Mouse (Mus musculus): Measurements from ENCODE around the gene Hk3.
A peak's percentile ranks its signal among the peaks of the same experiment; 100 is the strongest.

Gene Hk3

DNA sequence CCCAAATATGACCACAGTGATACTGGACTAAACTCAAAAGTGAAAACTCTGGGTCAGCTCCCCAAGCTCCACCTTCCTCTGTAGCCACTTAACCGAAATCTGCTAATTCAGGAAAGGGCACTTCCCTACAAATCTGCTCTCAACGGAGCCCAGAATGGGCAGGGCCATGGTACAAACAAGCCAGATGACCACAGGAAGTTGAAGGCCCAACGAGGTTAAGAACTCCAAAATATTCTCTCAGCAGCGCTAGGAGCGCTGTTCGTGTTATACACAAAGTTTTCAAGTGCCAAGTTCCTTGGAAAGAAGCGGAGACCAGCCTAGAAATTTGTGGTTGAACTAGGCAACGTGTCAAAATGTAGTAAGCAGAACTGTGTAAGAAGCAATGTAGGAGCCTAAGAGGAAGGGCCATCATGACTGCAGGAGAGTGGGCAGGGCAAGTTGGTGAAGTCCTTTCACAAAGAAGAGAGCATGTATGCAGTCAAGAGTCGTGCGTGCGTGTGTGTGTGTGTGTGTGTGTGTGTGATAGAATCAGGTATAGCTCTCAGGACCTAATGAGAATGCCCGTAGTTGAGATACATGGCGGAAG is at the start of gene Hk3:
Gene Hk3, minus strand, starts transcription at position 192 of the 586 bp plus-strand sequence.
- no peak for DNase-seq (ENCODE audit: low read depth, low spot score)

GRCm38 (mm10) chr13:55069719-55070118 is 48.5 kb upstream of the Hk3 start:
- DNase-seq (ENCODE audit: low read depth, low spot score), result no peak

GRCm38 (mm10) chr13:55063276-55063675 is 42.1 kb upstream of the Hk3 start:
- DNase-seq (ENCODE audit: low read depth, low spot score), result no peak

GRCm38 (mm10) chr13:55058042-55058441 is 36.9 kb upstream of the Hk3 start:
- peak; percentile 63 for DNase-seq (ENCODE audit: low read depth, low spot score)

- no peak for DNase-seq (ENCODE audit: low read depth, low spot score)
Measured at GRCm38 (mm10) chr13:55047706-55048105, 26.5 kb upstream of the Hk3 start.

DNA sequence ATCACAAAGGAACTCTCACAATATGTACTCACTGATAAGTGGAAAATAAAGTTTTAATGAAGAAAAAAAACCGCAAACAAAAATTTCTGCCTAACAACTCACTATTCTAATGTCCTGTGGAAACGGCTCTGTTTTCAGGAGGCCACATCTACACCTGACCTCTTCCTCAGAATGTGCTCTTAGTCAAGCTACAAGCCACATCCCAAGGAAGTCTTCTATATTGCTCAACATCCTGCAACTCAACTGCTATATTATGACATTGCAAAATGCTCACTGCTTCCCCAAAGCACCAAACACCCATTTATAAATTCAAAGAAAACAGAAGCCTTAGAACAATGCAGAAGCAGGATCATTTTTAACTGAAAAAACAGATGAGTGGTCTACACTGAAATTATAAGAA is 18.8 kb upstream of the Hk3 start:
- DNase-seq (ENCODE audit: low read depth, low spot score), result no peak

DNA sequence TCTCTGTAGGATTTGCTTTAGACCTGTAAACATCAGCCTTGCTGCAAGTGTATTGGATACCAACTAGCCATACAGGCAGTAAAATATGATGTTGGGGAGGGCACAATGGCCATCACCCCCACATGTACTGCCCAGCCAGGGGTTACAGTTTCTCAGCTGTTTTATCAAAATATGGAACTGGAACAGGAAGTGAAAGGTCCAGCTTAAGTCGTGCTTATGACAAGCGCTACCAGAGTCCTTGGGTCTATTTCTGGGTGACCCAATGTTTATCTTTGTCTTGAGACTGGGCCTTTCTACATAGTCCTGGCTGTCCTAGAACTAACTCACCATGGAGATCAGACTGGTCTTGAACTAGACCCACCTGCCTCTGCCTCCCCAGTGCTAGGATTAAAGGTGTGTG is 3.0 kb upstream of the Hk3 start:
- DNase-seq (ENCODE audit: low read depth, low spot score), result no peak

GRCm38 (mm10) chr13:55022715-55023114 is 1.5 kb upstream of the Hk3 start:
- no peak for DNase-seq (ENCODE audit: low read depth, low spot score)

DNA sequence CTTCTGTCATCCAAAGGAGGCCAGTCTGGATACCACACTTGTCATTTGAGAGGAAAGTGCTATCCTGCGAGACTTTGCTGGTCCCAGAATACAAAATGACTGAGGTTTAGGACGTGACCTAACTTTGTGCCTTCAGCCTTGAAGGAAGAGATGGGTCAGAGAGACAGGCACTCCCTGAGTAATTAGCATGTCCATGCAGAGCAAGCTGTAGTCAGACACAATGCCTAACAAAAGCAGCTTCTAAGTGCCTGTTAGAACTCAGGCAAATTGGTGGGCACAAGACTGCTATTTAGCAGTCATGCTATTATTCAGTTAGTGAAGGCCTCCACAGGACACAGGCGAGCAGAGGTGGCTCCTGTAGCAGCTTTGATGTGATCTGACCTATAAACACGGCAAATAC is 1.1 kb upstream of the Hk3 start:
- peak; percentile 50 for DNase-seq (ENCODE audit: low read depth, low spot score)

DNA sequence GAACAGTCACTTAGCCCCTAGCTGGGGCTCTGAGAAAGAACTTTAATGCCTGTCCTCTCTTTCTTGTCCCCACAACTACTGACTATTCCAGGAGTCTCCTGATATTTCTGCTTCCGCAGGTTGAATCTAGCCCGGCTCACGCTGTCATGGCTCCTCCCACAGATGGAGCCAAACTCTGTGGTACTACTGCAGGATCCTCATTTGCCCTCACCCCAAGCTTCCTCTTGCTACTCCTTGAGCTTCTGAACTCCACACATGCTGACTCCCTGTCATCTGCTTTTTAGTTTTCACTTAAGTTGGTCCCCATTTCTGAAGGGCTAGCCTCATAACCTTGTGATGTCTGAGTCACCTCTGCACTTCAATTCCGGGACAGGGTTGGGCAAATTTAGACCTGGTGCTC is 1.1 kb downstream of the Hk3 start:
- DNase-seq (ENCODE audit: low read depth, low spot score), result no peak

- DNase-seq (ENCODE audit: low read depth, low spot score), result no peak
Measured at GRCm38 (mm10) chr13:55019181-55019580, 2.0 kb downstream of the Hk3 start.

DNA sequence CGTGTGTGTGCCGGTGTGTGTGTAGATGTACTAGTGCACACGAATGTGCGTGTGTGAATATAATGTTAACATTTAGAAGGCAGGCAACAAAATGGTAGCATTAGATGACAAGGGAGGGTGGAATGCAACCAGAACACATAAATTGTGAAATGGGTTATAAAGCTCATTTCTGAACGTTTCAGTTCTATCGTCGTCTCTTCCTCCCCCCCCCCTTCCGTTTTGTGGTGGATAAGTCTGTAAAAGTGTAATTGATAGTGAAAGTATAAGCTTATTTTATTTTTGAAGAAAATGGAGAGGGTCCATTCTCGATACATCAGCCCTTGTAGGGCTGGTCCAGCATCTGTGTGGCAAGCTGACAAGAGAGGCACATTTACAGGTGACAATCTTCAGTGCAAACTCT is 2.5 kb downstream of the Hk3 start:
- no peak for DNase-seq (ENCODE audit: low read depth, low spot score)

DNA sequence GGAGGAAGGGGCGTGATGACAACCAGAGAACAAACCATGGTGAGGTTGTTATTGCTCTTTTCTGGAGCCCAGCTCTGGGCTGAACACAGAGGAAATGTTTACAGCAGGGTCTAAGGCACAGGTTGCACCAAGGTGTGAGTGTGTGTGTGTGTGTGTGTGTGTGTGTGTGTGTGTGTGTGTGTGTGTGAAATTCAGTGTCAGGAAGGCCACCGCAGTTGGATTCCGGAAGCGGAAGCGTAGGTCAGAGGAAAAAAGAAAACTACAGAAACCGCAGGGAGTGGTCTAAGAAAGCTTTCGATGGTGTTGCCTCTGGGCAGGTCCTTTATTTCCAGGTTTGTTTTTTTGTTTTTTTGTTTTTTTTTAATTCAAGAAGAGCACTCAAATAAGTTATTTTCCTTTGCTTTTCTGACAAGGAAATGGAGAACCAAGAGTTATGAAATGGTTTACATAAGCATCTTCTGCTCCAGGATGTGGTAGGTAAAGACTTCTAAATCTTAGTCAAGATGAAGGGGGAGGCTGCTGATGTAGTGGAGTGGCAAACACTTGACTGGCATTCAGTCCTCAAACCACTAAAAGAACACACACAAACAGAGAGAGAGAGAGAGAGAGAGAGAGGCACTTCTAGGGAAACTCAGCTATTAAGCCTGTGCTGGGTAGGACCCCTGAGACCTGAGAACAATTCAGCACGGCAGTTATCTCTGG is 3.1 kb downstream of the Hk3 start:
- no peak for DNase-seq (ENCODE audit: low read depth, low spot score)

DNA sequence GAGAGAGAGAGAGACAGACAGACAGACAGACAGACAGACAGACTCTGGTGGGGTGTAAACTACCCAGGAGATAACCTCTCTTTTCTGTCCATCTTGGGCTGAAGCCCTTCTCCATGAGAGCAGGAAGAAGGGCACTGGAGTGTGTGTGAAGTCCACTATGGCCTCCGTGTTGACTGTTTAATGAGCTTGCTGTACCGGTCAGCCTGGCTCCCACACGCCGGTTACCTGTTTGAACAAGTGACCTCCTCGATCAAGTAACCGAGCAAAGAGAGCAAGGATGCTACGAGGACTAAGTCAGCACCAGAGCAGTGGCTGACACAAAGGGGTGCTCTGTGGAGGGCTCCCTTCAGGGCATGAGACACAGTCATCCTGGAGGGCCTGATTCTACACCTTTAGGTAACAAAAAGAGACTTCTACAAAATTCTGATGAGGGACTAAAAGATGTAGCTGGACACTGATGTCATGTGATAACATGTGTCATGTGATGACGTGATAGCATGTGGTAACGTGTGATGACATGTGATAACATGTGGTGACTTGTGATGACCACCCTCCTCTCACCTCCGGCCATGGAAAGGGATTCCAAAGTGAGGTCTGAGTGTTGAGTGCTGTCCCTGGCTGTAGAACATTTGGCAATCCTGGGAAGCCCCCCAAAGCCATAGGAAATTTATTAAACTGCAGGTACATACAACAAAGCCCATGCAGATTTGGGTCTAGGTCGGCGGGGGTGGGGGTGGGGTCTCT is 3.9 kb downstream of the Hk3 start:
- DNase-seq (ENCODE audit: low read depth, low spot score), result no peak

- no peak for DNase-seq (ENCODE audit: low read depth, low spot score)
Measured at GRCm38 (mm10) chr13:55014451-55014850, 6.7 kb downstream of the Hk3 start.

DNA sequence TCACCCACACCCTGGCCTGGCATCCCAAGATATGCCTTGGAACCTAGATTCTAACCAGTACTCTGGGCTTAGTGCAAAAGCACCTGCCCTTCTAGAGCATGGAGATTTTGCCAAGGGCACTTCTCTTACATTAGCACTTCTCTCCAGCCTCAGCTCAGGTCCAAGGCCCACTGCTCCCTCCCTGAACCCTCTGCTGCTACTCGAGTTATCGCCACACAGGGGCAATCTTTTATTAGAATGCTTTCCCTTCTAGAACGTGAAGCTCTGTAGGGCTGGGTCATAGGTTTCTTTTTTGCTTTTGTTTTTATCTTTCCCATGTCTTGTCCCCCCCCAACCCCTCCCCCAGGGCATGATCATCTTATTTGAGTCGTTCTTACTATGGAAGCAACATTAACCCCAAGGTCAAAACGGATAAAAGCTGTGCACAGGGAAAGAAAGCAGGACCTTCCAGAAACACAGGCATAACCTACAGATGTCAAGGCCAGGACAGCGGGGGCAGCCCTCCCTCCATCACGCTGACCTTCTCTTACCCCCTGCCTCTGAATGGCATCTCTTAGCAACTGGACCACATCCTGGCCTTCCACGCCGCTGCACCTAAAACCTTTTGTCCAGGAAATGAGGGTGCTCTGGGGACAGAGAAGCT is 7.4 kb downstream of the Hk3 start:
- no peak for DNase-seq (ENCODE audit: low read depth, low spot score)

- peak; percentile 55 for DNase-seq (ENCODE audit: low read depth, low spot score)
Measured at GRCm38 (mm10) chr13:55011981-55012478, 9.2 kb downstream of the Hk3 start.

GRCm38 (mm10) chr13:55011103-55011502 is 10.1 kb downstream of the Hk3 start:
- DNase-seq (ENCODE audit: low read depth, low spot score), result no peak

DNA sequence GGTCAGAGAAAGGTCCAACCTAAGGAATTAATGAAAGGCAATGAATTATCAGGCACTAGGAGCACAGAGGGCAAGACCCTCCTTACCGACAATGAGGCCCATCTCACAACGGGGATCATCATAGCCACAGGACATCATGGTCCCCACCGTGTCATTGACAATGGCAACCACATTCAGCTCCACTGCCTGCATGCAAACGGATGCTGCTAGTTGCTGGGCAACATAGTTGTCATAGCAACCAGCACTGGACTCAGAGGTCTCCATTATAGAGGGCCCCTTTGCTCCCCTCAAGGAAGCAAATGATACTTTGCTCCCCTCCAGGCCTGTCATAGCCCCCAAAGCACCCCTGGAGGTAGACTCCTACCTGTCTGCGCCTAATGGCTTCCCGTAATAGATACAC is 12.6 kb downstream of the Hk3 start:
- DNase-seq (ENCODE audit: low read depth, low spot score), result peak; percentile 34

- no peak for DNase-seq (ENCODE audit: low read depth, low spot score)
Measured at GRCm38 (mm10) chr13:55006415-55006742, 14.8 kb downstream of the Hk3 start.

DNA sequence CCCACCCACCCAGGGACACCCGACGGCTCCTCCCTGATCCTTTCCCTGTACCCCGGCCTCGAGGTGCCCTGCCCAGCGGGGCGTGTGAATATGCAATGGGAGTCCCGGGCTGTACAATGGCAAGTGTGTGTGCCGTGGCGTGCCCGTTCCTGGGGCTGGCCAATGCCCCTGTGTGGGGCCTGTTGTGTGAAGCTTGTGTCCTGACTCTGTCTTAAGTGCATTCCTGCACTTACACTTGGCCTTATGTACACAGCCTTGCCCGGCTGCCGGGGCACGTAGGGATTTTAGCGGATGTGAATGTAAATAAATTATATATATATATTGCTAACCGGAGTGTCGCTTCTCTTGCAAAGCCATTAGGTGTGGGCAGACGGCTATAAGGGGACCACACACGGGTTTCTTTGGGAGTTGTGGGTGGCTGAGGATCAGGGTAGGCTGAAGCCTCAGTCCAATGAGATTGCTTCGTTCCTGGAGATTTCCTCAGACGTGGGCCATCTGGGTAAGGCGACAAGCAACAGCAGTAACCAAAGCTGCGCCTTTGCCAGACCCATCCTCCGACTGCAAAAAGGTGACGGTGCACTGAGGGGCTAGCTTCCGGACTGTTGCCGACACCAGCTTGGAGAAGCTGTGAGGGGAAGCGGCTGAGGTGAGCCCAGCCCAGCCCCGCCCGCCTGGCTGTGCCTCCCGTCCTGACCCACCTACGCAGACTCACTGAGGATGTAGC is 15.3 kb downstream of the Hk3 start:
- DNase-seq (ENCODE audit: low read depth, low spot score), result no peak

DNA sequence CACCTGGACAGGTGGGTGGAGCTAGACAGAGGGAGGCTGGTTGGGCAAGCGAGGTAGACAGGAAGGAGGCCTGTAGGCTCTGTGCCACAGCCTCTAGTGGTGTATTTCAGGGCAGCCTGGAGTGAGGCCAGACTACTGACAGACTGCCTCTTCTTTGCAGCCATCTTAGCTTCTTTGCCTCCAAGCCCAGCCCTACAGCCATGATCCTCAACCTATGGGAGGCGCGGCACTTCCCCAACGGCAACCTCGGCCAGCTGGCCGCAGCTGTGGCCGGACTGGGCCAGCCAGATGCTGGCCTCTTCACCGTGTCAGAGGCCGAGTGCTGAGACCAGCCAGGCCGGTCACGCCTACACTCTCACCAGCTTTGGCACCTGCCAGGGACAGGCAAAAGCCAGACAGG is 16.5 kb downstream of the Hk3 start:
- DNase-seq (ENCODE audit: low read depth, low spot score), result no peak

All from R1 (cell line).